9 mouse cellular contexts compared by ENCODE assay signal in the genomic region with DNA sequence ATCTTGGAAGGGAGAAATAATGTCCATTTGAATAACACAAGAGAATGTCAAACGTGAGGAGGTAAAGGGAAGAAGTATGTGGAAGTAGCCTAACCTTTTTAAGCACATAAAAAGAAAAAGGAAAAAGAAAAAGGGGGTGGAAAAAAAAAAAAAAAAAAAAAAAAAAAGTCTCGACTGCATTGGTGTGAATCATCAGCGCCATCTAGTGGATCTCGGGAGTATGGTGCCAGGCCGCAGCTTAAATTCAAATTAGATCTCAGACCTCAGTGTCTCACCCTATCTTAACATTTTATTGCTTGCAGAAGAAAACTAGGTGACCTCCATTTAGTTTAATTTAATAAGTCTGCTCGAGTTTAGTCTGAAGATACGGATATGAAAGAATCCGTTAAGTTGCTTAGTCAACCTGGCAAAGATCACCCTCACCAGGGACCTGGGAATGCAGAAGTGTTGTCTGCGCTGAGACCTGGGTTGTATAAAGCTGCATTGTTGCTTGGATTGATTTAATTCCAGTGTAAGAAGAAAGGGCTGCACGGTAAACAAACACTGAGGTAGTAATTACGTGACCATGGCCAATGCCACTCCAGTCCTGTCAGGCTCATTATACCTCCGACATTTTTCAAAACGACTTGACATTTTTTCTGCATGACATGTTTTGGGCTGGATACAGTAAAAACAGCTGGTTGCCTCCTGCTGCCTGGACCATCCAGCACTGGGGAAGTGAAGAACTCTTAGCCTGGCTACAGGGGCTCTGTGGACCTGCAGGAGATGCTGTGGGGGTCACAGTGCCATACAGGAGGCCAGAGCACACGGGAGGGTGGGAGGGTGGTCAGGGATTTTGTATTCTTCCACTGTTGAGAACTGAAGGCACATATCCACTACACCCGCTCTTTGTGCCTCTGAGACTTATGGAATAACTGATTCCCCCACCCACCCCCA.
A peak's percentile ranks its signal among the peaks of the same experiment; 100 is the strongest.
DNase-seq lines count a peak whose midpoint lies in the region; ATAC-seq and TF ChIP-seq lines count a peak whose summit lies in the region.
"Had no signal": no experiment of that assay in that cellular context is flagged by ENCODE, and none has a peak within 500 bp of the region (broad histone marks: within the 10 kb centered on the region; RNA-seq: fewer than 3 reads in every experiment).

No protein-coding gene starts in this region.

- WGBS in heart, embryonic 14.5 days: 34% methylated on average over 15 of the region's 15 CpGs
- WGBS in small intestine, adult 2 months: 32% methylated on average over 15 of the region's 15 CpGs

- TF ChIP-seq POLR2A in small intestine, adult 2 months (IDR thresholded peaks at IDR 0.05; ENCODE audit: low read depth, low read length): no peak

- no peak overlapping the region for H3K27ac ChIP-seq in heart, embryonic 14.5 days (replicated peaks in 1 of 2; ENCODE audit: control insufficient read depth in 1 of 2, insufficient read depth in 1 of 2, low read depth in 2 of 2, low read length in 2 of 2)
- H3K27ac ChIP-seq in small intestine, adult 2 months (ENCODE audit: insufficient read depth, low read depth, low read length): no peak overlapping the region
- H3K27ac ChIP-seq: liver, embryonic 15.5 days had no signal

- H3K9ac ChIP-seq in heart, embryonic 14.5 days (ENCODE audit: low read length): no peak overlapping the region
- H3K9ac ChIP-seq: liver, embryonic 15.5 days had no signal

- no peak overlapping the region for H3K4me3 ChIP-seq in heart, embryonic 14.5 days (ENCODE audit: control insufficient read depth in 1 of 2, insufficient read depth in 1 of 2, low read depth in 1 of 2, low read length in 2 of 2)
- no peak overlapping the region for H3K4me3 ChIP-seq in small intestine, adult 2 months (ENCODE audit: low read depth, low read length)
- H3K4me3 ChIP-seq: liver, embryonic 15.5 days had no signal

- DNase-seq in frontal cortex, adult 2 months (ENCODE audit: extremely low spot score in 1 of 2, low spot score in 1 of 2): peak; percentile 63 to 88
- DNase-seq in adrenal gland, adult 18-20 months (ENCODE audit: low spot score in 2 of 2): peak; percentile 48 to 60
- DNase-seq in embryo, embryonic 11 days: peak; percentile 72
- peak; percentile 71 to 79 for DNase-seq in layer of hippocampus, postnatal 10 days (ENCODE audit: low spot score in 2 of 2)
- DNase-seq in mesoderm, embryonic 11.5 days (ENCODE audit: low read depth, low spot score): peak; percentile 78

- H3K4me2 ChIP-seq in heart, embryonic 14.5 days (ENCODE audit: low read length): 0 out of 2 replicates have a peak overlapping the region, but pooled peaks have one; percentile 22
- H3K4me2 ChIP-seq: liver, embryonic 15.5 days had no signal

- H3K36me3 ChIP-seq in heart, embryonic 14.5 days (ENCODE audit: control insufficient read depth, insufficient read depth, low read length): no peaks in the 10 kb centered on the region
- H3K36me3 ChIP-seq in small intestine, adult 2 months (ENCODE audit: control insufficient read depth, insufficient read depth, low read length): no peaks in the 10 kb centered on the region
- H3K36me3 ChIP-seq: liver, embryonic 15.5 days had no signal

- no peak for ATAC-seq in frontal cortex, adult (ENCODE audit: low TSS enrichment)
- ATAC-seq in heart, embryonic 14.5 days (ENCODE audit: insufficient number of reproducible peaks, insufficient read depth, low FRiP score, low read depth): no peak

- peaks cover 3 to 9% of the 10 kb centered on the region in 2 experiments; a peak in 3 of 4 replicates for H3K4me1 ChIP-seq in heart, embryonic 14.5 days (ENCODE audit: control insufficient read depth in 2 of 2, insufficient read depth in 2 of 2, low read length in 2 of 2)
- no peaks in the 10 kb centered on the region for H3K4me1 ChIP-seq in small intestine, adult 2 months (ENCODE audit: control insufficient read depth, insufficient read depth, insufficient read length, low read length)
- H3K4me1 ChIP-seq: liver, embryonic 15.5 days had no signal

- H3K27me3 ChIP-seq in heart, embryonic 14.5 days (ENCODE audit: control insufficient read depth, insufficient read depth, low read length): no peaks in the 10 kb centered on the region
- no peaks in the 10 kb centered on the region for H3K27me3 ChIP-seq in small intestine, adult 2 months (ENCODE audit: control insufficient read depth, insufficient read depth, low read length)
- H3K27me3 ChIP-seq: liver, embryonic 15.5 days had no signal

- H3K9me3 ChIP-seq in heart, embryonic 14.5 days (ENCODE audit: control insufficient read depth, low read length): no peaks in the 10 kb centered on the region
- H3K9me3 ChIP-seq: liver, embryonic 15.5 days had no signal

- peak; percentile 58; the same call in 1 of the 2 replicates for TF ChIP-seq CTCF in small intestine, adult 2 months (IDR thresholded peaks at IDR 0.05; ENCODE audit: extremely low read depth, insufficient read length, insufficient replicate concordance, low read depth, low read length)
